Mouse (Mus musculus) CH12.LX (cell line): ENCODE data around the gene Gm13124. TPM values are rescaled to one million over a fixed set of nuclear protein-coding genes. Genes with fewer than 3 reads are reported as not detected.

Source experiments
- DNase-seq: peaks from one replicate; pipeline ENCODE4 v3.0.0-alpha.2; 2013; ENCODE audit errors: extremely low read depth
- H3K27ac ChIP-seq: 2 replicates; pipeline ENCODE4 v1.5.1; 2012; ENCODE audit warnings: low read depth, mild to moderate bottlenecking, control low read depth, moderate library complexity; ENCODE audit not compliant: insufficient read depth
- H3K27me3 ChIP-seq: replicated peaks from 2 replicates; pipeline ENCODE3; 2012; ENCODE audit warnings: inconsistent platforms
- H3K36me3 ChIP-seq, 2 experiments: replicated peaks in 1 of 2; 2 replicates each; pipeline versions ENCODE3 to v1.6.1; 2012; ENCODE audit warnings: inconsistent platforms in 1 of 2, low read length in 1 of 2, mild to moderate bottlenecking in 1 of 2, mixed read lengths in 1 of 2, moderate library complexity in 1 of 2; ENCODE audit not compliant: control insufficient read depth in 1 of 2, insufficient read depth in 1 of 2
- H3K4me1 ChIP-seq, 2 experiments: 2 replicates each; pipeline ENCODE4 v1.6.1; 2012; ENCODE audit warnings: inconsistent platforms in 1 of 2, moderate library complexity in 1 of 2; ENCODE audit not compliant: insufficient read depth in 2 of 2, control insufficient read depth in 1 of 2
- H3K4me2 ChIP-seq: 2 replicates; pipeline ENCODE4 v1.6.1; 2012; ENCODE audit warnings: low read depth, mild to moderate bottlenecking, control low read depth; ENCODE audit not compliant: poor library complexity, insufficient read depth, severe bottlenecking
- H3K4me3 ChIP-seq, 3 experiments: fragments of 150-350 bp in 1 of 3; sonication (generic) in 1 of 3; replicated peaks in 1 of 3; 2 replicates each; pipeline versions ENCODE3 to v1.5.1; 2011 to 2012; ENCODE audit warnings: low read depth in 2 of 3, low read length in 2 of 3, mild to moderate bottlenecking in 2 of 3, moderate library complexity in 2 of 3, control low read depth in 1 of 3, improper control_type of control experiment in 1 of 3, inconsistent platforms in 1 of 3, mixed read lengths in 1 of 3; ENCODE audit not compliant: poor library complexity in 1 of 3
- H3K79me2 ChIP-seq: replicated peaks from 2 replicates; pipeline ENCODE4 v1.6.1; 2012; ENCODE audit warnings: mild to moderate bottlenecking, moderate library complexity; ENCODE audit not compliant: control insufficient read depth, poor library complexity, insufficient read depth, severe bottlenecking; ENCODE audit errors: extremely low read depth
- H3K9ac ChIP-seq: 2 replicates; pipeline ENCODE4 v1.6.1; 2012; ENCODE audit warnings: low read depth, mild to moderate bottlenecking, control low read depth, moderate library complexity; ENCODE audit not compliant: insufficient read depth
- H3K9me3 ChIP-seq: replicated peaks from 2 replicates; pipeline ENCODE3; 2012; ENCODE audit warnings: low read length, inconsistent platforms, mixed read lengths
- CHD1 ChIP-seq: IDR thresholded peaks from 2 replicates; pipeline ENCODE4 v1.6.1; 2012; ENCODE audit warnings: low read depth, low read length, improper control_type of control experiment, inconsistent platforms
- CHD2 ChIP-seq: IDR thresholded peaks from 2 replicates; pipeline ENCODE4 v1.6.1; 2011; ENCODE audit warnings: low read length, improper control_type of control experiment
- ELF1 ChIP-seq: IDR thresholded peaks from 2 replicates; pipeline ENCODE4 v1.6.1; 2014; ENCODE audit warnings: low read depth, mild to moderate bottlenecking, inconsistent platforms, low read length, improper control_type of control experiment
- EP300 ChIP-seq: IDR thresholded peaks from 2 replicates; pipeline ENCODE4 v1.6.1; 2011; ENCODE audit warnings: low read length, improper control_type of control experiment
- ETS1 ChIP-seq: conservative IDR thresholded peaks from 2 replicates; pipeline ENCODE4 v1.6.1; 2012; ENCODE audit warnings: low read depth, mild to moderate bottlenecking, inconsistent platforms, low read length, improper control_type of control experiment, moderate library complexity
- HCFC1 ChIP-seq: IDR thresholded peaks from 2 replicates; pipeline ENCODE4 v1.6.1; 2012; ENCODE audit warnings: low read depth, mild to moderate bottlenecking, inconsistent platforms, low read length, improper control_type of control experiment
- IRF4 ChIP-seq: IDR thresholded peaks from 2 replicates; pipeline ENCODE4 v1.6.1; 2014; ENCODE audit warnings: low read depth, mild to moderate bottlenecking, inconsistent platforms, low read length, improper control_type of control experiment
- JUN ChIP-seq: IDR thresholded peaks from 2 replicates; pipeline ENCODE4 v1.6.1; 2011; ENCODE audit warnings: low read depth, mild to moderate bottlenecking, low read length, improper control_type of control experiment, moderate library complexity; ENCODE audit not compliant: insufficient read depth
- KAT2A ChIP-seq: IDR thresholded peaks from 2 replicates; pipeline ENCODE4 v1.6.1; 2012; ENCODE audit warnings: low read length, improper control_type of control experiment, inconsistent platforms; ENCODE audit not compliant: insufficient replicate concordance
- MAFK ChIP-seq: IDR thresholded peaks from 2 replicates; pipeline ENCODE4 v1.6.1; 2011; ENCODE audit warnings: low read length, improper control_type of control experiment; ENCODE audit not compliant: insufficient replicate concordance
- MEF2A ChIP-seq: IDR thresholded peaks from 2 replicates; pipeline ENCODE4 v1.6.1; 2014; ENCODE audit warnings: low read depth, mild to moderate bottlenecking, inconsistent platforms, low read length, improper control_type of control experiment, borderline replicate concordance
- MXI1 ChIP-seq: IDR thresholded peaks from 2 replicates; pipeline ENCODE4 v1.6.1; 2011; ENCODE audit warnings: mild to moderate bottlenecking, low read depth, low read length, improper control_type of control experiment
- MYC ChIP-seq: IDR thresholded peaks from 2 replicates; pipeline ENCODE4 v1.6.1; 2011; ENCODE audit warnings: low read depth, mild to moderate bottlenecking, improper control_type of control experiment, low read length
- NRF1 ChIP-seq: IDR thresholded peaks from 2 replicates; pipeline ENCODE4 v1.6.1; 2014; ENCODE audit warnings: low read depth, mild to moderate bottlenecking, inconsistent platforms, low read length, improper control_type of control experiment, moderate library complexity
- POLR2AphosphoS2 ChIP-seq: IDR thresholded peaks from 2 replicates; pipeline ENCODE4 v1.6.1; 2011; ENCODE audit warnings: low read depth, low read length, improper control_type of control experiment
- RCOR1 ChIP-seq: conservative IDR thresholded peaks from 2 replicates; pipeline ENCODE4 v1.6.1; 2012; ENCODE audit warnings: low read depth, mild to moderate bottlenecking, inconsistent platforms, low read length, improper control_type of control experiment
- SMC3 ChIP-seq: IDR thresholded peaks from 2 replicates; pipeline ENCODE4 v1.6.1; 2011; ENCODE audit warnings: low read depth, low read length, improper control_type of control experiment
- TCF12 ChIP-seq: IDR thresholded peaks from 2 replicates; pipeline ENCODE4 v1.6.1; 2014; ENCODE audit warnings: low read depth, mild to moderate bottlenecking, inconsistent platforms, low read length, improper control_type of control experiment
- USF1 ChIP-seq: IDR thresholded peaks from 2 replicates; pipeline ENCODE4 v1.6.1; 2014; ENCODE audit warnings: low read depth, mild to moderate bottlenecking, inconsistent platforms, low read length, improper control_type of control experiment
- USF2 ChIP-seq: conservative IDR thresholded peaks from 2 replicates; pipeline ENCODE4 v1.6.1; 2011; ENCODE audit warnings: low read depth, low read length, improper control_type of control experiment
- ZKSCAN1 ChIP-seq: IDR thresholded peaks from 2 replicates; pipeline ENCODE4 v1.6.1; 2012; ENCODE audit warnings: low read depth, inconsistent platforms, low read length, improper control_type of control experiment, borderline replicate concordance
- dilution Hi-C: fragments of 300-500 bp; cut with MboI; formaldehyde crosslinking; loops from 2 replicates; pipeline ENCODE4 v1.14.3; 2020; ENCODE audit warnings: low sequenced_read_pairs; ENCODE audit not compliant: extremely low pct_unique_long_range_greater_than_20kb, extremely low pct_ligation_motif_present
- in situ Hi-C: fragments of 300-500 bp; cut with MboI; formaldehyde crosslinking; loops from 3 replicates; pipeline ENCODE4 v1.14.3; 2019; ENCODE audit warnings: low sequenced_read_pairs, low pct_ligation_motif_present, low pct_unique_long_range_greater_than_20kb, mixed read lengths
- polyA plus RNA-seq: library from polyadenylated mRNA; unstranded; fragments of >175 nt; gene quantifications from 2 replicates; pipeline ENCODE4 v1.2.1, GENCODE M21; 2012; ENCODE audit warnings: low read depth; ENCODE audit not compliant: insufficient read length
- total RNA-seq, 2 experiments: library from RNA; depleted of rRNA; stranded (reverse); fragments of 300-350 nt in 1 of 2; fragments of >200 nt in 1 of 2; gene quantifications; 2 replicates each; pipeline ENCODE4 v1.2.3; 2012 to 2014

Gm13124 gene
- total and polyA plus RNA-seq, 3 experiments, result not detected

DNA sequence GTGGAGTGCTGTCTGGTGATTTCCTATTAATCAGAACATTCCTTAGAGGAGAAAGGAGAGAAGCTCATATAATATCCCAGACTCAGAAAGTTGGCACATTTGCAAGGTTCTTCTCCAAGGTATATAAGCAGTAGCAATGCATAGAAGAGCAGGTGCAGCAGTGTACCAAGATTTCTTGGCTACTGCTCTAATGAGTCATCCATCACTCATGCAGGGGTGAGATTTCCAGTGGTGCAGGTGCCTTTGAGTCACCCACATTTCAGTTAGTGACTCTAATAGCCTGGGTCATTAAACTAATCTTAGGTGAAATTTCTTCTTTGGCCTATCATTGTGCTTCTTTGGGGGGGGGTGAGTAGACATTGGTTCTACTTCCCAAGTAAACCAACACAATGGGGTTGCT, 2.8 kb upstream of the Gm13124 start:
- DNase-seq, result no peak
- dilution Hi-C loops, result no loop called here
- no peaks in the 10 kb centered on the region for H3K4me1 ChIP-seq
- in situ Hi-C loops, result loop anchor here (25.0 kb wide), 1 partner anchor 320 kb away; the partner anchor contains the start of gene Dhrs3
- H3K9me3 ChIP-seq, result no peaks in the 10 kb centered on the region
- no peak overlapping the region for H3K4me2 ChIP-seq
- H3K9ac ChIP-seq, result no peak overlapping the region
- H3K4me3 ChIP-seq, result no peak overlapping the region
- peaks cover 4% of the 10 kb centered on the region for H3K27me3 ChIP-seq
- H3K36me3 ChIP-seq, result no peaks in the 10 kb centered on the region
- no peak overlapping the region for H3K27ac ChIP-seq
- TF ChIP-seq HCFC1 (no peak), SMC3 (no peak), CHD2 (no peak), USF2 (no peak), CHD1 (no peak), TCF12 (no peak)
- no peaks in the 10 kb centered on the region for H3K79me2 ChIP-seq

DNA sequence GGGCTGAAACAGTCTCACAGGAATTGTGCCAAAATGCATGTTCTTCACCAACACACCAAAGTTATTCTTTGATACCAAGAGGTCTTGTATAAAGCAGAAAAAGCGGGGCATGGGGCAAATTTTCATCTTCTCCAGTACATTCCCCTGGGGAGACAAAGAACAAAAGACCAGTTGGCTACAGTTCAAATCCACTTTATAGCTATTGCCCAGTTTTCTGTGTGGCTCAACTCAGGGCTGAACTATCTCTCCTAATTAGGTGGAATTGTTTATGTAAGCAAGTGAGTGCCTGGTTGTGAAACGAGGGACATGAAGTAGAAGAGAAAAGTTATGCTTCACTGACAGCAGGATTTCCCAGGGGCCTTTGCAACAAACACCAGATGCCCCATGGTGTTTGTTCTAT, 3.7 kb downstream of the Gm13124 start:
- Histone ChIP-seq H3K4me2 (no peak overlapping the region), H3K27ac (no peak overlapping the region), H3K9me3 (no peaks in the 10 kb centered on the region), H3K4me3 (no peak overlapping the region), H3K27me3 (peaks cover 10% of the 10 kb centered on the region), H3K9ac (no peak overlapping the region), H3K36me3 (no peaks in the 10 kb centered on the region), H3K4me1 (no peaks in the 10 kb centered on the region), H3K79me2 (no peaks in the 10 kb centered on the region)
- dilution Hi-C loops (no loop called here), in situ Hi-C loops (loop anchor here (25.0 kb wide), 1 partner anchor 326 kb away; the partner anchor contains the start of gene Dhrs3)
- TF ChIP-seq IRF4 (no peak), ELF1 (no peak), MXI1 (no peak), JUN (no peak), NRF1 (no peak), CHD2 (no peak), POLR2AphosphoS2 (no peak), RCOR1 (no peak), MYC (no peak), USF2 (no peak), ZKSCAN1 (no peak), MEF2A (no peak), MAFK (no peak), USF1 (no peak), KAT2A (no peak), ETS1 (no peak), EP300 (no peak)
- no peak for DNase-seq
